Mouse (Mus musculus) lung, postnatal 14 days (tissue): ENCODE measurements at regions not wholly inside any gene's neighbourhood (a gene's known extent, or its start where the extent isn't known, plus 50 kb on each side); places are given as distances from the start of the nearest gene placed in this dataset.

ENCODE experiments used
- DNase-seq: peaks from one replicate; pipeline ENCODE4 v3.0.0; 2021

- no peak for DNase-seq
These were observed 659.5 kb upstream of the A1bg start for GRCm38 (mm10) chr15:61582335-61582734.

GRCm38 (mm10) chr15:61563347-61563746, 640.5 kb upstream of the A1bg start:
- DNase-seq: no peak

- DNase-seq: no peak
These were observed 639.4 kb upstream of the A1bg start for GRCm38 (mm10) chr15:61562252-61562651.

GRCm38 (mm10) chr15:61553908-61554307, 631.1 kb upstream of the A1bg start:
- no peak for DNase-seq

GRCm38 (mm10) chr15:61553081-61553680, 630.4 kb upstream of the A1bg start:
- no peak for DNase-seq

GRCm38 (mm10) chr15:61551206-61551605, 628.4 kb upstream of the A1bg start:
- no peak for DNase-seq

- DNase-seq: no peak
These were observed 625.6 kb upstream of the A1bg start for GRCm38 (mm10) chr15:61548400-61548799.

- DNase-seq: no peak
These were observed 623.8 kb upstream of the A1bg start for GRCm38 (mm10) chr15:61546608-61547007.

GRCm38 (mm10) chr15:61544074-61544473, 621.3 kb upstream of the A1bg start:
- no peak for DNase-seq

- no peak for DNase-seq
These were observed 618.8 kb upstream of the A1bg start for GRCm38 (mm10) chr15:61541643-61542042.

- no peak for DNase-seq
These were observed 618.1 kb upstream of the A1bg start for GRCm38 (mm10) chr15:61540753-61541421.

GRCm38 (mm10) chr15:61538930-61539329, 616.1 kb upstream of the A1bg start:
- DNase-seq: no peak

GRCm38 (mm10) chr15:61538169-61538755, 615.5 kb upstream of the A1bg start:
- no peak for DNase-seq

- no peak for DNase-seq
These were observed 613.5 kb upstream of the A1bg start for GRCm38 (mm10) chr15:61536332-61536716.

GRCm38 (mm10) chr15:61535644-61536331, 613.0 kb upstream of the A1bg start:
- no peak for DNase-seq

- no peak for DNase-seq
These were observed 612.4 kb upstream of the A1bg start for GRCm38 (mm10) chr15:61535180-61535579.

GRCm38 (mm10) chr15:61532808-61533207, 610.0 kb upstream of the A1bg start:
- DNase-seq: no peak

GRCm38 (mm10) chr15:61532040-61532439, 609.2 kb upstream of the A1bg start:
- DNase-seq: no peak

GRCm38 (mm10) chr15:61523036-61523435, 600.2 kb upstream of the A1bg start:
- DNase-seq: peak; percentile 7

GRCm38 (mm10) chr15:61517265-61517664, 594.5 kb upstream of the A1bg start:
- DNase-seq: peak; percentile 4

- no peak for DNase-seq
These were observed 591.5 kb upstream of the A1bg start for GRCm38 (mm10) chr15:61514324-61514723.

GRCm38 (mm10) chr15:61508806-61509205, 586.0 kb upstream of the A1bg start:
- DNase-seq: no peak

- DNase-seq: no peak
These were observed 583.6 kb upstream of the A1bg start for GRCm38 (mm10) chr15:61506361-61506897.

- peak; percentile 23 for DNase-seq
These were observed 580.6 kb upstream of the A1bg start for GRCm38 (mm10) chr15:61503436-61503835.
